Mouse (Mus musculus) bone marrow macrophage, adult 2 months (primary cell): ENCODE results near the gene Lrrc59.

Source experiments
- CTCF ChIP-seq: IDR thresholded peaks from 2 replicates; pipeline ENCODE4 v1.5.1; 2012; ENCODE audit warnings: low read depth, mild to moderate bottlenecking, low read length, moderate library complexity
- POLR2A ChIP-seq: IDR thresholded peaks from 2 replicates; pipeline ENCODE4 v1.6.1; 2012; ENCODE audit warnings: mild to moderate bottlenecking, low read depth, low read length, borderline replicate concordance

DNA sequence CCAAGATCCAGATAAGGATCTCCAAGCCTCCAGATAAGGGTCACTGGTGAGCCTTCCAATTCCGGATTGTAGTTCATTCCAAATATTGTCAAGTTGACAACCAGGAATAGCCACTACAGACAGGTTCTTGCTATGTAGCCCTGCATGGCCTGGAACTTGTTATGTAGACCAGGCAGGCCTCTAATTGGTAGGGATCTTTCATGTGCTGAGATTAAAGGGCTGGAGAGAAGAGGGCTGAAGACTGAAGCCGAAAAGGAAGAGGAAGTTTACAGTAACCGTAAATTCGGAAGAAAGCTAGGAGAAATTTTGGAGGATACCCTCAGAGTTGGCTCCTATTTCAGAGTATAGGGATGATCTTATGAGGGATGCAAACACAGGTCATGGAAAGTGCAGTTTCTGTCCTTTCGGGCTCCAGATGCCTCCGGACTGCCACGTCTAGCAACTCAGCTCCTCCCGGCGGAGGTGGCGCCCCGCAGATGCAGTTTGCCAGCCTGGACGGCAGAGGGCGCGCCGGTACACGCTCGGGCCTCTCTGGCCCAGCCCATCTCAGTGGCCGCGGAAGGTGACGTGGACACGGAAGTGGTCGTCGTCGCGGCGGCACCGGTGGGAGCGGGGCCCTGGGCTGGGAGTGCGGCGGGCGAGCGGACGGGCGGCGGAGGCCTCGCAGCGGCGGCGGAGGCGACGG, at the start of gene Lrrc59:
- TF ChIP-seq POLR2A, result no peak
- peak; percentile 52 for TF ChIP-seq CTCF
